Mouse (Mus musculus) forebrain, embryonic 15.5 days (tissue): Measurements from ENCODE around the gene Tmc2. TPM values are rescaled to one million over a fixed set of nuclear protein-coding genes. Genes with fewer than 3 reads are reported as not detected.
A peak's percentile ranks its signal among the peaks of the same experiment; 100 is the strongest.

Experiments
- ATAC-seq: fragments of 200-750 bp; cut with Nextera tagmentation; replicated peaks from 2 replicates; pipeline ENCODE4 v1.8.0; 2017; ENCODE audit warnings: mild to moderate bottlenecking, moderate TSS enrichment, moderate library complexity
- H3K27ac ChIP-seq: fragments of 300-500 bp; sonication (generic); replicated peaks from 2 replicates; pipeline ENCODE4 v1.5.1; 2015; ENCODE audit warnings: mild to moderate bottlenecking, inconsistent platforms
- H3K27me3 ChIP-seq: fragments of 300-500 bp; sonication (generic); 2 replicates; pipeline ENCODE4 v1.6.1; 2015; ENCODE audit warnings: inconsistent platforms
- H3K36me3 ChIP-seq: fragments of 300-500 bp; sonication (generic); 2 replicates; pipeline ENCODE4 v1.6.1; 2015; ENCODE audit warnings: mild to moderate bottlenecking, inconsistent platforms
- H3K4me1 ChIP-seq: fragments of 300-500 bp; sonication (generic); 2 replicates; pipeline ENCODE4 v1.6.1; 2015; ENCODE audit warnings: inconsistent platforms
- H3K4me2 ChIP-seq: fragments of 300-500 bp; sonication (generic); replicated peaks from 2 replicates; pipeline ENCODE4 v1.6.1; 2015; ENCODE audit warnings: mild to moderate bottlenecking, inconsistent platforms
- H3K4me3 ChIP-seq: fragments of 300-500 bp; sonication (generic); 2 replicates; pipeline ENCODE4 v1.5.1; 2015; ENCODE audit warnings: mild to moderate bottlenecking, inconsistent platforms
- H3K9ac ChIP-seq: fragments of 300-500 bp; sonication (generic); replicated peaks from 2 replicates; pipeline ENCODE4 v1.6.1; 2015; ENCODE audit warnings: mild to moderate bottlenecking, inconsistent platforms
- H3K9me3 ChIP-seq: fragments of 300-500 bp; sonication (generic); 2 replicates; pipeline ENCODE4 v1.6.1; 2016; ENCODE audit warnings: inconsistent platforms
- WGBS: fragments of 180-500 bp; shearing (Covaris S2); methylation state at CpG from one replicate; pipeline ENCODE4 v1.1.7; 2015; ENCODE audit warnings: mixed read lengths; 5-methylcytosine and 5-hydroxymethylcytosine counted together
- polyA plus RNA-seq: library from polyadenylated mRNA; unstranded; fragments of >200 nt; fragmentation: Nextera tagmentation; extraction: Ambion mirVana; gene quantifications from 2 replicates; pipeline ENCODE4 v1.2.1, GENCODE M21; 2015

Tmc2 gene
- not detected in 2 replicates for polyA plus RNA-seq

DNA sequence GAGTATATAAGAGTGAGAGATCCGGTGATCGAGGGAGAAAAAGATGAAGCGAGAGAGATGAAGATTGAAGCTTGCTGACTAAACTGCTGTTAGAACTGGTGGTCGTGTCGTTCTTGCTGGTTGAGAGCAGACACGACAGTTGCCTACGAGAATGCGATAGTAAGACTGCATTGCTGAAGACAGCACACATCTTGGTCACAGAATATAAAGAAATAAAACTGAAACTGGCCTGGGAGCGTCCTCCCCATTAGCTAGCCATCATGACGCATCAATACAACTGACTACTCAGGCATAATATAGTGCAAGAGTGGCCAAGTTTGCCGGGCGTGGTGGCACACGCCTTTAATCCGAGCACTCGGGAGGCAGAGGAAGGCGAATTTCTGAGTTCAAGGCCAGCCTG, at the start of gene Tmc2:
TSS of gene Tmc2 (plus strand) at position 301 of the 400 bp plus-strand sequence.
- no peak within 1 kb of the TSS for H3K27ac ChIP-seq
- ATAC-seq, result no peak
- 93% methylated on average over 16 of the region's 16 CpGs for WGBS

DNA sequence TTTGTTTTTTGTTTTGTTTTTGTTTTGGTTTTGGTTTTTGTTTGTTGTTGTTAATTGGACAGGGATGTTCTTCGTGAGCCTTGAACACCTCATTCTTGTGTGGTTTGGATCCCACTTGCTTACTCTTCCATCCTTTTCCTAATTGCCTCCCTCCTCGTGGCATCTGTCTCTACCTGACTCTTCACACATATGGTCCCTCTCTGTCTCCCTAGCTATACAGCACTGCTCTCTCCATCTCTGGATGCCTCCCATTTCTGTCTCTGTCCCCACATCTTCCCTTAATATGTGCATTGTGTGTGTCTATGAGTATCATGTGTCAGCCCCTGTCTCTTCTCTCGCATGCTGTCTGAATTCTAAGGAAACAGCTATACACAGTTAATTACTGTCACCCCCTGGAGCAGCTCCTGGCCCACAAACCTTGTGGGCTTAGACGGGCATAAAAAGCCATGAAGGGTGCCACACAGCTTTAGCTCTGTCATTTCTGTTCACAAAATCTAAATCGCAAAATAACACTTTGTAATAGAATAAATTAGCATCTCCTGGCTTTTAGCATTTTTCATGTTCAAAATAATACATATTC, 48.8 kb upstream of the Tmc2 start:
- 46% methylated on average over 5 of the region's 5 CpGs for WGBS
- Histone ChIP-seq H3K9ac (no peak overlapping the region), H3K27me3 (no peaks in the 10 kb centered on the region), H3K27ac (peak overlapping the region; percentile 28), H3K4me1 (peaks cover 7% of the 10 kb centered on the region; the same call in 1 of the 2 replicates), H3K4me3 (no peak overlapping the region), H3K9me3 (no peaks in the 10 kb centered on the region), H3K36me3 (no peaks in the 10 kb centered on the region), H3K4me2 (no peak overlapping the region)
- ATAC-seq, result peak; percentile 69

More for the DNA sequence above, at the start of gene Tmc2:
- no peaks in the 10 kb centered on the region for H3K36me3 ChIP-seq
- no peaks in the 10 kb centered on the region for H3K27me3 ChIP-seq
- H3K4me2 ChIP-seq, result no peak within 1 kb of the TSS
- H3K9me3 ChIP-seq, result no peaks in the 10 kb centered on the region
- no peak within 1 kb of the TSS for H3K4me3 ChIP-seq
- H3K4me1 ChIP-seq, result no peaks in the 10 kb centered on the region
- no peak within 1 kb of the TSS for H3K9ac ChIP-seq

DNA sequence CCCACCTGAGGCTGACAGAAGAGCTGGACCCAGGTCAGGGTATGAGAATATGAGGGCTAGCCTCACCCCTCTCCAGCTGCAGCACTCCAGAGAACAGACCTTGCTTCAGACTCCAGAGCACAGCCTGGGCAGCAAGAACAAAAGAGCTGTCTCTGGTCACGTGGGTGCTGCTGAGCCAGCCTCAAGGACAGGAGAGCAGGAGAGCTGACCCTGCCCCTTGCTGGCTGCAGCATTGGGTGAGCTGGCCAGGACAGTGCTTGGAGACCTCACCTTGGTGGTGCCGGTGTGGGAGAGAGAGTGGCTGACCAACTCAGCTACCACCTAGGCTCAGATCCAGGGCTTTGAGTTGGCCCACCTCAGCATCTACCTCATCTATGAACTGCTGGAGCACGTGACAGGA, 39.8 kb upstream of the Tmc2 start:
- no peaks in the 10 kb centered on the region for H3K36me3 ChIP-seq
- no peak for ATAC-seq
- H3K4me2 ChIP-seq, result no peak overlapping the region
- WGBS, result 80% methylated on average over 3 of the region's 3 CpGs
- no peak overlapping the region for H3K4me3 ChIP-seq
- 0 out of 2 replicates have a peak, but pooled peaks cover 2% of the 10 kb centered on the region for H3K4me1 ChIP-seq
- no peaks in the 10 kb centered on the region for H3K9me3 ChIP-seq
- no peak overlapping the region for H3K9ac ChIP-seq
- H3K27me3 ChIP-seq, result no peaks in the 10 kb centered on the region
- no peak overlapping the region for H3K27ac ChIP-seq

DNA sequence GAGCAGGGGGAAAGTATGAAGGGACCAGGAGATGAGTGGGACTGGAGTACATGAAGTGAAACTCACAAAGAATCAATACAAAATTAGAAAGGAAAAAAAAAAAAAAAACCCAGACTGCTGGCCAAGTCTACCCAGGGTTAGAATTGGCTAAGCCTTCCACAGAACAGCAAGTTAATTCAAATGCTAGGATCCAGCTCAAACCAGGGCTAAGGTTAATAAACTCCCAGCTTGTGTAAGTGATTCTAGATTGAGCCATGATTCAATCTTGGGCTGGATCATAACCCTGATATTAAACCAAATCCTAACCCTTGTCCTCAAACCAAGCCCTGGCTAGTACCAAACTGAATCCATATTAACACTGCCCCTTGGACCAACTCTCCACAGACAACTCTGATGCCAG, 39.1 kb upstream of the Tmc2 start:
- Histone ChIP-seq H3K9me3 (no peaks in the 10 kb centered on the region), H3K4me3 (no peak overlapping the region), H3K27ac (no peak overlapping the region), H3K36me3 (no peaks in the 10 kb centered on the region), H3K9ac (no peak overlapping the region), H3K4me2 (no peak overlapping the region), H3K4me1 (0 out of 2 replicates have a peak, but pooled peaks cover 2% of the 10 kb centered on the region), H3K27me3 (no peaks in the 10 kb centered on the region)
- no peak for ATAC-seq

DNA sequence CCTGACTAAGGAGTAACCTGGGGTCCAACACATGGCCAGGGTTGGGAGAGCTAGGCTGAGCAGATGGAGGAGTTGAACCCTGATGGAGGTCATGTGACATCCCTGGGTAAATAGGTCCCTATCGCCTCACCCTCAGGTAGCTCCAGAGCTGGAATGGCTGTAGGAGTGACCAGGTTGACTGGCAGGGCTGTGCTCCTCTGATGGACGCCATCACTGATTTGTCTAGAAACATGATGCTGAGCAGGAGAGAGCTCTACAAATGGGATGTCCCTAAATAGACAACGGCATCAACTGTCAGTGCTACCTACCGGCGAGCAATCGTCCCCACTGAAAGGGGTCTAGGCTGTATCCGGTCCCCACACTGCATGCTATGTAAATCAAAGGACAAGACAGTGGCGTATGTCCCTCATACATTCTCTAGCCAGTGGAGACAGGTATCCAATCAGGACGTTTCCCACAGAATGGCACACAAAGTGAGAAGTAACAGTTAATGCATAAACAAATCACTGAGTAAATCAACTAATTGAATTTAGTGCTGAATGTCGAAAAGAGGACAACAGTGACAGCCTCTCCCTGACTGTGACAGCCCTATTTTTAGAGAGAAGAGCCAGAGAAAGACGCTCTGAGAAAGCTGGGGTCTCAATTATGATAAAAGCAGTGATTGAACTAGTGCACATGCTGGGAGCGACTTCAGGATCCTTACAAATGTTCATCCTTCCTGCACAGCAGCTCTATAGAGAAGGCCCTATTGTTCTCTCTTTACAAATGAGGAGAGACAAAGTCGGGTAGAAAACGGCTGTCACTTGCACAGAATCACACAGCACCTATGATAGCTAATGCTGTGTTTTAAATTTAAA, 37.5 kb upstream of the Tmc2 start:
- Histone ChIP-seq H3K27me3 (no peaks in the 10 kb centered on the region), H3K4me1 (0 out of 2 replicates have a peak, but pooled peaks cover 2% of the 10 kb centered on the region), H3K27ac (peak overlapping the region; percentile 72), H3K36me3 (no peaks in the 10 kb centered on the region), H3K4me2 (no peak overlapping the region), H3K9me3 (no peaks in the 10 kb centered on the region), H3K9ac (no peak overlapping the region), H3K4me3 (no peak overlapping the region)
- peak; percentile 76 for ATAC-seq
- 44% methylated on average over 14 of the region's 14 CpGs for WGBS

DNA sequence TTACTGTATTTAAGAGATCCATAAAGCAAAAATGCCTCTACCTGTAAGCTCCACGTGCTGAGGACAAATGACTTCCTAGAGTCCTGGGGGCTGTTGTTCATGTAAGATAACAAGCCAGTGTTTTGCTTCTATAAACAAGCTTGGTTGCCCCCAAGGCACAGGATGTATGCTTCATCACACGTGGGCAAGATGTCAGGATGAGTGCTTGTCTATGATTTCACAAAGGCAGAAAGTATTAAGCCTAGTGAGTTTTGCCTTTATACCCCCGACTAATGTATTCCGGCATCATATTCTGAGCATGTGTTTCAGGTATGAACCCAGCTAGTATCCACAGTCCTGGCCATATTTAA, 36.9 kb upstream of the Tmc2 start:
- Histone ChIP-seq H3K4me1 (0 out of 2 replicates have a peak, but pooled peaks cover 2% of the 10 kb centered on the region), H3K9me3 (no peaks in the 10 kb centered on the region), H3K27ac (peak overlapping the region; percentile 72), H3K36me3 (no peaks in the 10 kb centered on the region), H3K4me2 (no peak overlapping the region), H3K4me3 (no peak overlapping the region), H3K9ac (no peak overlapping the region), H3K27me3 (no peaks in the 10 kb centered on the region)
- ATAC-seq, result no peak
- WGBS, result 49% methylated on average over 4 of the region's 4 CpGs

DNA sequence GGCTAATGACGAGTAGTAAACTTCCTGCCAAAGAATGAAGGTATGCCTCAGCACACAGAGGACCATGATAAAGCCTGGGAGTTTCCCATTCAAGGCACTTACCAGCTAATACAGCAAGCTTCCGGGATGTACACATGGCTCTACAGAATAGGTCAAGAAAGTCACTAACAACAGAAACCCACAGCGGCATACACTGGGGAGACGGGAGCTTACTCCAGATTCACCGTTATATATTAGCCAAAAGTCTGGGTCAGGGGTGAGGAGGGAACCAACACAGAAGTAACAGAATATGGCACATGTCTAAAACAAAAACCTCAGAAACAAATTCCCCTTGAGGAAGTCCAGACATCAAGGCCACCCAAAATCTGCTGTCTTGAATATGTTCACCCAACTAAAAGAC, 32.3 kb upstream of the Tmc2 start:
- H3K27ac ChIP-seq, result no peak overlapping the region
- WGBS, result 87% methylated on average over 5 of the region's 5 CpGs
- H3K9me3 ChIP-seq, result no peaks in the 10 kb centered on the region
- H3K9ac ChIP-seq, result no peak overlapping the region
- no peaks in the 10 kb centered on the region for H3K27me3 ChIP-seq
- H3K4me3 ChIP-seq, result no peak overlapping the region
- no peak overlapping the region for H3K4me2 ChIP-seq
- no peaks in the 10 kb centered on the region for H3K36me3 ChIP-seq
- no peak for ATAC-seq
- H3K4me1 ChIP-seq, result peaks cover 9% of the 10 kb centered on the region

DNA sequence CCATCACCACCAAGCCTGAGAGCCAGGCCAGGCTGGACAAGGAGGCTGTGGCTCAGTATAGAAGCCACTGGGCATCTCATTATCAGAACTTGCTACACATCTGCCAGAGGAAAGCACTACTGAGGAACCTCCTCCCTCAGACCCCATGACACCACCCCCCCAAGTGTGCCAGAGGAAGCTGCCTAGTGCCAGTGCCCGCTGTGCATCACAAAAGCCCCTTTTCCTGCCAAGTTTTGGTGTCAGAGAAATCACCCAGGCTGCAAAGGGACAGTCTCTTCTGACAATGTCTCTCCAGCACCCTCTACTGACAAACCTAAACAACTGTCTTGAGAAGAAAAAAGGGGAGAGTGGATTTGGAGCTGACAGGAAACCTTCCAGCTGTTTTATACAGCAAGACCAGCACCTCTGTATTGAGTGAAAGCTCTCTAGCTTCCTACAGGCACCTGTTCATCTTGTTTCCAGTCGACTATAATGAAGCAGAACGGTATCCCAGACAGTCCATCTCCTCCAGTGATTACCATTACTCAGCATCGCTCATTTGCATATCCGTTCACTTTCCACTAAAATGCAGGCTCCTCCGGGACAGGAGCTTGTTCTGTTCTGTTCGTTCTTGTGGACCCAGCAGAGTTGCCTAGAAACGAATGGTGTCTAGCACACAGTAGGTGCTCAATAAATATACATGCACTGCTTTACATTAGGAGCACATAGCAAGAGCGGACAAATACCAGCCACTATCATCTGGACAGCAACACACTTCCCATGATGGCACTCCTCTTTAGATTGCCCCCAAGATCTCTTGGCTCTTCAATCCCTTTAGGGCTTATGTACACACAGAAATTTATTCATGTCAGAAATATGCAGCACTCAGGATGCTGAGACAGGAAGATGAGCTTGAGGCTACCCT, 28.4 kb upstream of the Tmc2 start:
- no peaks in the 10 kb centered on the region for H3K27me3 ChIP-seq
- H3K9me3 ChIP-seq, result no peaks in the 10 kb centered on the region
- H3K36me3 ChIP-seq, result peaks cover 27% of the 10 kb centered on the region
- WGBS, result 55% methylated on average over 9 of the region's 9 CpGs
- H3K4me3 ChIP-seq, result no peak overlapping the region
- no peak overlapping the region for H3K4me2 ChIP-seq
- ATAC-seq, result peak; percentile 78
- H3K9ac ChIP-seq, result no peak overlapping the region
- peak overlapping the region; percentile 57; the same call in 1 of the 2 replicates for H3K27ac ChIP-seq
- peaks cover 7% of the 10 kb centered on the region for H3K4me1 ChIP-seq

DNA sequence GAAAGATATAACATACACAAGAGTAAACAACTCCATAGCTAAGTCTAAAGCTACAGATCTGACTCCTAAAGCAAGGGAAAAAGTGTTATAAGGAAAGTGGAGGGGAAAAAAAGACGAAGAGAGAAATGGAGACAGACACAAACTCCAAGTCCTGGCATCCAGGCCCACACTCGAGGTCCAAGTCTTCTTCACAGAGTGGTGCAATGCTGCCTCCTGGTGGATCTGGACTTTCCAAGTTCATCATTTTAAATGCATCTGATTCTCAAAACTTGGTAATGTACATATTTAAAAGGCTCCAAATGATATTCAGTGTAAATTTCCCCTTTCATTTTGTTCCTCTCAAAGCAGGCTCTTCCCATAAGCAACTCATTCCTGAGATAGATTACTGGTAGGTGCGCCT, 27.1 kb upstream of the Tmc2 start:
- no peak for ATAC-seq
- Histone ChIP-seq H3K9ac (no peak overlapping the region), H3K4me2 (no peak overlapping the region)

DNA sequence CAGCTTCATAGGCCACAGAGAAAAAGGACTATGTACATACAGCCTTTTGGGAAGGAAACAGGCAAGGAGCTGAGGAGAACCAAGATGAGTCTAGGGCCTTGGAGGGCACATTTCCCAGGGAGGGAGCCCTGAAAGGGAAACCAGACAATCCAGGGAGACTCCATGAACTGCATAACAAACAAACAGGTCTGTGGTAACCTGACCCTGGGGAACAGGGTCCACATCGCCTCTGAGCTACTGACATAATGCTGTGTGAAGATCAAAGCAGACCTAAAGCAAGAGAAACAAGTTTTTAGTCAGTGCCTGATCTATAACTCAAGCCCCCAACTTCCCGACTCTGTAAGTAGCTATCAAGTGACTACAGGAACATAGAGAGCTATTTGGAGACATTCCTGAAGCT, 23.3 kb upstream of the Tmc2 start:
- no peaks in the 10 kb centered on the region for H3K27me3 ChIP-seq
- no peak overlapping the region for H3K9ac ChIP-seq
- H3K36me3 ChIP-seq, result peaks cover 75% of the 10 kb centered on the region
- H3K4me2 ChIP-seq, result no peak overlapping the region
- 88% methylated on average over 2 of the region's 2 CpGs for WGBS
- no peak for ATAC-seq
- H3K4me1 ChIP-seq, result peaks cover 6% of the 10 kb centered on the region
- H3K27ac ChIP-seq, result no peak overlapping the region
- no peak overlapping the region for H3K4me3 ChIP-seq
- no peaks in the 10 kb centered on the region for H3K9me3 ChIP-seq

More for the DNA sequence above, 27.1 kb upstream of the Tmc2 start:
- H3K4me3 ChIP-seq, result no peak overlapping the region
- H3K4me1 ChIP-seq, result peaks cover 7% of the 10 kb centered on the region
- H3K36me3 ChIP-seq, result peaks cover 40% of the 10 kb centered on the region
- WGBS, result 42% methylated on average over 3 of the region's 3 CpGs
- H3K27ac ChIP-seq, result no peak overlapping the region
- no peaks in the 10 kb centered on the region for H3K27me3 ChIP-seq
- H3K9me3 ChIP-seq, result no peaks in the 10 kb centered on the region

DNA sequence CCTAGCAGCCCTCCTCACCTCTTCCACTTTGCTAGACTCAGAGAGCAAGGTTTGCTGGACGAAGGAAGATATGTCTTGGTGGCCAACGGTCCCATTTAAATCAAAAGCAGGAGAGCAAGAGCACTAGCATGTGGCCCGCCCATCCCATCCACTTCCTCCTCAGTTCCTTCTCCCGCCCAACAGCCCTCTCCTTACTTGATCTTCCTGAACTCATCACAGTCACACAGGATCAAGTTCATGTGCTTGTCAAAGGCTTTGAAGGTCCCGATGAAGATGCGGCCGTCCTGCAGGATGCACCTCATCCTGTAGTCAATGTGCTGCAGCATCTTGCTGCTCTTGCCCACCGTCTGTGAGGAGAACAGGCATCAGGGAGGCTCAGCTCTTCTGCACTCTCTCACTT, 18.2 kb upstream of the Tmc2 start:
- H3K4me3 ChIP-seq, result 0 out of 2 replicates have a peak overlapping the region, but pooled peaks have one; percentile 82
- no peak for ATAC-seq
- no peak overlapping the region for H3K27ac ChIP-seq
- H3K9me3 ChIP-seq, result no peaks in the 10 kb centered on the region
- peak overlapping the region; percentile 75 for H3K4me2 ChIP-seq
- 74% methylated on average over 8 of the region's 8 CpGs for WGBS
- peaks cover 23% of the 10 kb centered on the region for H3K4me1 ChIP-seq
- peaks cover 46% of the 10 kb centered on the region for H3K36me3 ChIP-seq
- no peaks in the 10 kb centered on the region for H3K27me3 ChIP-seq
- peak overlapping the region; percentile 33; the same call in 1 of the 2 replicates for H3K9ac ChIP-seq

DNA sequence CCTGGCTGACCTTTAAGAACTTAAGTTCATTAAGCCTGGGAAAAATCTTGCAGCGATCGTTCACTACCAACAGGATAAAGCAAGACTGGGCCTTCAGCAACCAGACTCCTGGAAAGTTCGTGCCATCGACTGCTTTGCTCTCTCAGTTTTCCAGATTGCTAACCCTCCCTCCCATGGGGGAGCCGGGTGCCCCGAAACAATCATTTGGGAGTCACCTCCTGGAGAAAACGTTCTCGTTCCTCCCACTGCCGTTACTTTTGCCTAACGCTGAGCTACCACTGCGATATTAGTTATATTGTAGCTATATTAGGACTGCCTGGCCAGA, 16.7 kb upstream of the Tmc2 start:
- WGBS, result under 1% methylated on average over 11 of the region's 11 CpGs
- ATAC-seq, result no peak
- peak overlapping the region; percentile 75 for H3K4me2 ChIP-seq

More for the DNA sequence above, 16.7 kb upstream of the Tmc2 start:
- H3K27me3 ChIP-seq, result no peaks in the 10 kb centered on the region
- H3K9me3 ChIP-seq, result no peaks in the 10 kb centered on the region
- peak overlapping the region; percentile 97 for H3K27ac ChIP-seq
- peaks cover 23% of the 10 kb centered on the region for H3K4me1 ChIP-seq
- peak overlapping the region; percentile 82 for H3K4me3 ChIP-seq
- H3K9ac ChIP-seq, result peak overlapping the region; percentile 99
- peaks cover 31% of the 10 kb centered on the region for H3K36me3 ChIP-seq
